Mouse (Mus musculus) liver, postnatal 0 days (tissue): Measurements from ENCODE around the gene Pde6d.

Experiments used
- CTCF ChIP-seq: sonication (generic); IDR thresholded peaks from 2 replicates; pipeline ENCODE4 v1.5.1; 2016; ENCODE audit warnings: antibody characterized with exemption, low read depth
- EP300 ChIP-seq: IDR thresholded peaks from 2 replicates; pipeline ENCODE4 v1.6.1; 2016; ENCODE audit warnings: antibody characterized with exemption, low read depth, mild to moderate bottlenecking

- TF ChIP-seq CTCF (peak; percentile 57), EP300 (no peak)
Measured at GRCm38 (mm10) chr1:86614269-86614668, 31.8 kb upstream of the Pde6d start.
